20 mouse cellular contexts compared by ENCODE assay signal in genomic region chr13:95091546-95092445, GRCm38 (mm10).
DNase-seq lines count a peak whose midpoint lies in the region; ATAC-seq and TF ChIP-seq lines count a peak whose summit lies in the region.
"Had no signal": no experiment of that assay in that cellular context is flagged by ENCODE, and none has a peak within 500 bp of the region (broad histone marks: within the 10 kb centered on the region; RNA-seq: fewer than 3 reads in every experiment).

No protein-coding gene starts in this region.

- no peaks in the 10 kb centered on the region for H3K27me3 ChIP-seq in kidney, postnatal 0 days (ENCODE audit: insufficient read depth, low read length)
- no peaks in the 10 kb centered on the region for H3K27me3 ChIP-seq in midbrain, embryonic 13.5 days
- no peaks in the 10 kb centered on the region for H3K27me3 ChIP-seq in midbrain, embryonic 11.5 days (ENCODE audit: control insufficient read depth, insufficient read depth, low read length)
- no peaks in the 10 kb centered on the region for H3K27me3 ChIP-seq in stomach, postnatal 0 days (ENCODE audit: control insufficient read depth, insufficient read depth, low read length)
- H3K27me3 ChIP-seq: kidney, embryonic 15.5 days; limb, embryonic 13.5 days; liver, embryonic 15.5 days; Patski had no signal

- 81% methylated on average over 14 of the region's 14 CpGs for WGBS in kidney, postnatal 0 days
- 89% methylated on average over 14 of the region's 14 CpGs for WGBS in midbrain, embryonic 13.5 days
- 93% methylated on average over 14 of the region's 14 CpGs for WGBS in midbrain, embryonic 11.5 days
- WGBS in stomach, postnatal 0 days: 62% methylated on average over 14 of the region's 14 CpGs

- no peaks in the 10 kb centered on the region for H3K36me3 ChIP-seq in kidney, postnatal 0 days (ENCODE audit: insufficient read depth, low read length)
- H3K36me3 ChIP-seq in midbrain, embryonic 13.5 days: no peaks in the 10 kb centered on the region
- no peaks in the 10 kb centered on the region for H3K36me3 ChIP-seq in midbrain, embryonic 11.5 days (ENCODE audit: control insufficient read depth, insufficient read depth, low read length)
- H3K36me3 ChIP-seq in stomach, postnatal 0 days (ENCODE audit: control insufficient read depth, insufficient read depth, low read length): no peaks in the 10 kb centered on the region
- H3K36me3 ChIP-seq: kidney, embryonic 15.5 days; limb, embryonic 13.5 days; liver, embryonic 15.5 days had no signal

- peak; percentile 40; the same call in 1 of the 2 replicates for TF ChIP-seq CTCF in kidney, postnatal 0 days (IDR thresholded peaks at IDR 0.05; ENCODE audit: low read depth)
- peak; percentile 56 for TF ChIP-seq CTCF in stomach, postnatal 0 days (IDR thresholded peaks at IDR 0.05; ENCODE audit: low read depth)

- H3K9me3 ChIP-seq in kidney, postnatal 0 days (replicated peaks; ENCODE audit: low read length): no peaks in the 10 kb centered on the region
- H3K9me3 ChIP-seq in midbrain, embryonic 13.5 days: no peaks in the 10 kb centered on the region
- H3K9me3 ChIP-seq in midbrain, embryonic 11.5 days (ENCODE audit: control insufficient read depth, low read length): no peaks in the 10 kb centered on the region
- no peaks in the 10 kb centered on the region for H3K9me3 ChIP-seq in stomach, postnatal 0 days (ENCODE audit: control insufficient read depth, low read length)
- H3K9me3 ChIP-seq: kidney, embryonic 15.5 days; limb, embryonic 13.5 days; liver, embryonic 15.5 days had no signal

- no peak overlapping the region for H3K27ac ChIP-seq in kidney, postnatal 0 days
- H3K27ac ChIP-seq in midbrain, embryonic 13.5 days: no peak overlapping the region
- no peak overlapping the region for H3K27ac ChIP-seq in midbrain, embryonic 11.5 days (ENCODE audit: low read depth, low read length)
- H3K27ac ChIP-seq in stomach, postnatal 0 days (replicated peaks): no peak overlapping the region
- H3K27ac ChIP-seq: kidney, embryonic 15.5 days; limb, embryonic 13.5 days; liver, embryonic 15.5 days had no signal

- DNase-seq in CD4-positive, CD25-positive, alpha-beta regulatory T cell, adult 2 months (ENCODE audit: low read depth, low spot score): peak; percentile 31
- no peak for DNase-seq in kidney, postnatal 0 days (ENCODE audit: low spot score)
- no peak for DNase-seq in kidney, postnatal 4 days
- DNase-seq in midbrain, embryonic 11.5 days (ENCODE audit: low spot score, missing footprints): no peak
- no peak for DNase-seq in stomach, postnatal 0 days (ENCODE audit: low spot score)
- DNase-seq in c-Kit-positive CD71-positive TER-119-positive erythroid progenitor cells, embryonic 14.5 days (ENCODE audit: low spot score): no peak
- DNase-seq: adrenal gland, postnatal 14 days; cerebellum, adult 2 months; midbrain, embryonic 14.5 days; right cerebral cortex, postnatal 4 days; thymus, postnatal 36 days had no signal

- no peak overlapping the region for H3K4me3 ChIP-seq in kidney, postnatal 0 days (replicated peaks; ENCODE audit: low read depth, low read length)
- no peak overlapping the region for H3K4me3 ChIP-seq in midbrain, embryonic 13.5 days (replicated peaks)
- H3K4me3 ChIP-seq in midbrain, embryonic 11.5 days (ENCODE audit: low read depth, low read length): no peak overlapping the region
- no peak overlapping the region for H3K4me3 ChIP-seq in stomach, postnatal 0 days (ENCODE audit: low read depth, low read length)
- H3K4me3 ChIP-seq: kidney, embryonic 15.5 days; limb, embryonic 13.5 days; liver, embryonic 15.5 days had no signal

- no peak for ATAC-seq in CD4-positive, CD25-positive, alpha-beta regulatory T cell, adult 4 months
- no peak for ATAC-seq in kidney, postnatal 0 days (replicated peaks; ENCODE audit: low FRiP score, low read depth)
- ATAC-seq in midbrain, embryonic 13.5 days: 0 out of 2 replicates have a peak, but pooled peaks have one; percentile 20
- ATAC-seq in midbrain, embryonic 11.5 days (ENCODE audit: low FRiP score): no peak
- ATAC-seq in stomach, postnatal 0 days (ENCODE audit: low FRiP score, low TSS enrichment): peak; percentile 40; the same call in 1 of the 2 replicates
- ATAC-seq: activated CD4-positive, CD25-positive, alpha-beta regulatory T cell, adult 4 months; inflammation-experienced regulatory T-cells, adult 6 months; Patski had no signal

- H3K4me2 ChIP-seq in kidney, postnatal 0 days (ENCODE audit: low read length): no peak overlapping the region
- no peak overlapping the region for H3K4me2 ChIP-seq in midbrain, embryonic 13.5 days (replicated peaks)
- H3K4me2 ChIP-seq in midbrain, embryonic 11.5 days: no peak overlapping the region
- no peak overlapping the region for H3K4me2 ChIP-seq in stomach, postnatal 0 days (replicated peaks; ENCODE audit: low read depth)
- H3K4me2 ChIP-seq: heart, embryonic 11.5 days; kidney, embryonic 15.5 days; limb, embryonic 13.5 days; liver, embryonic 15.5 days had no signal

- H3K4me1 ChIP-seq in kidney, postnatal 0 days (replicated peaks; ENCODE audit: insufficient read depth, low read length): no peaks in the 10 kb centered on the region
- no peaks in the 10 kb centered on the region for H3K4me1 ChIP-seq in midbrain, embryonic 13.5 days (replicated peaks)
- no peaks in the 10 kb centered on the region for H3K4me1 ChIP-seq in midbrain, embryonic 11.5 days (ENCODE audit: control insufficient read depth, insufficient read depth, low read length)
- 0 out of 2 replicates have a peak, but pooled peaks cover 2% of the 10 kb centered on the region for H3K4me1 ChIP-seq in stomach, postnatal 0 days (replicated peaks; ENCODE audit: control insufficient read depth, insufficient read depth)
- H3K4me1 ChIP-seq: kidney, embryonic 15.5 days; liver, embryonic 15.5 days had no signal

- H3K9ac ChIP-seq in kidney, postnatal 0 days (ENCODE audit: low read depth, low read length): no peak overlapping the region
- H3K9ac ChIP-seq in midbrain, embryonic 13.5 days (replicated peaks): no peak overlapping the region
- H3K9ac ChIP-seq in midbrain, embryonic 11.5 days (ENCODE audit: low read length): no peak overlapping the region
- no peak overlapping the region for H3K9ac ChIP-seq in stomach, postnatal 0 days (ENCODE audit: low read length)
- H3K9ac ChIP-seq: kidney, embryonic 15.5 days; limb, embryonic 13.5 days; liver, embryonic 15.5 days had no signal

- TF ChIP-seq EP300 in stomach, postnatal 0 days (optimal IDR thresholded peaks at IDR 0.05): no peak

Comparison
In these comparisons a context has a peak if more than half of its experiments do, and no peak if none do; other contexts are left out.
1. ATAC-seq: peak in midbrain, embryonic 13.5 days (single experiment) and stomach, postnatal 0 days (single experiment); none in CD4-positive, CD25-positive, alpha-beta regulatory T cell, adult 4 months (single experiment), kidney, postnatal 0 days (single experiment) and midbrain, embryonic 11.5 days (single experiment).